Mouse (Mus musculus) left cerebral cortex, adult 18-20 months (tissue): ENCODE data around the gene Mamdc4. TPM values are rescaled to one million over a fixed set of nuclear protein-coding genes. Genes with fewer than 3 reads are reported as not detected.

Source experiments
- DNase-seq, 2 experiments: peaks; one replicate each; pipeline ENCODE4 v3.0.0; 2021 to 2022; ENCODE audit warnings: low spot score in 2 of 2, mixed read lengths in 1 of 2
- total RNA-seq, 2 experiments: library from RNA; stranded (reverse); gene quantifications; 2 replicates each; pipeline ENCODE4 v1.2.3; 2021

Gene Mamdc4
- total RNA-seq, 2 experiments from 2014 or later, result 1.1 to 1.3 TPM

DNA sequence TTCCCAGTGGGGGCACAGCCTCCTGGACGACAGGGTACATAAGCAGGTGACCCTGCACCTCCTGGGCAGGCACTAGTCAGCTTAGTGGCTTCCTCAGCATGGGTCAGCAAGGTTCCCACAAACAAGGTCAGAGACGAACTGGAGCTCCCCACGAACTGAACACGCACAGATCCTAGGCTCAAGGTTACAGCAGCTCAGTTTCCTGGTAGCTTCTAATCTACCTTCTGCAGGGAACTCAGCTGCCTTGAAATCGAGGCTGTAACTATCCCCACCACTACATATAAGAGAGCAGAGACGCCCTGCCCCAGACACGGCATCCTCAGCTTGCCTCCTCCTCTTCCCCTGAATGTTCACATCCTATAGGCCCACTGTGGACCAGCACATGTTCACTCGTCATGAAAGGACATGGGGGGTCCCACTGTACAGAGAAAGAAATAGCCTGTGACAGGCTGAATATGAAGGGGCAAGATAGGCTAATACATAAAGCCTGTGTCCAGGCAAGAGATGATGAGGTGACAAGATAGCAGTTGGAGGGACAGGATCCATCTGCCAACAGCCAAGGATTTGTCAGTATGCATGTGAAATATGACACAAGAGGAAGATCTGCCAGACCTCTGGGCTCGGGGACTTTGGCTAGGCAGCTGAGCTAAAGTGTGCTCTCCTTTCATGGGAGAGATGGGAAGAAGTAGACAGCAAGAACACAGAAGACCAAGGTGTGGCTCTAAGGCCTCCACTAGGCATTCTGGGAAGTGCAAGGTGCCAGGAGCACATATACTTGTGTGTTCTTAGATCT is 47.9 kb downstream of the Mamdc4 start:
- no peak for DNase-seq

Other genes with a start within 250 kb of the Mamdc4 start
- gene Man1b1, start 242.5 kb downstream of the Mamdc4 start, total RNA-seq, result 10 to 100 TPM; 62.1 to 62.2 TPM
- 10 to 100 TPM; 30.4 to 38.7 TPM for gene Dpp7, start 218.5 kb downstream of the Mamdc4 start, total RNA-seq
- 10 to 100 TPM; 17.3 to 21.6 TPM for gene Uap1l1, start 209.2 kb downstream of the Mamdc4 start, total RNA-seq
- 1 to 10 TPM; 1.4 to 1.8 TPM for gene Sapcd2, start 202.5 kb downstream of the Mamdc4 start, total RNA-seq
- gene Entpd2, start 179.0 kb downstream of the Mamdc4 start, total RNA-seq, result 10 to 100 TPM; 13.6 to 13.8 TPM
- 100 to 1,000 TPM; 328 to 341 TPM for gene Npdc1, start 175.5 kb downstream of the Mamdc4 start, total RNA-seq
- gene Fut7, start 151.6 kb downstream of the Mamdc4 start, total RNA-seq, result under 1 TPM; 0.21 to 0.56 TPM
- gene Abca2, start 146.1 kb downstream of the Mamdc4 start, total RNA-seq, result 100 to 1,000 TPM; 155 to 165 TPM
- gene Clic3, start 118.0 kb downstream of the Mamdc4 start, total RNA-seq, result 1 to 10 TPM in 1 of 2 experiments, not detected in 1; 1.5 TPM
- 10 to 100 TPM; 64.5 to 69.1 TPM for gene Paxx, start 113.8 kb downstream of the Mamdc4 start, total RNA-seq
- gene Ptgds, start 104.8 kb downstream of the Mamdc4 start, total RNA-seq, result 1,000 to 10,000 TPM; 2,769 to 3,095 TPM
- not detected for gene Lcn12, start 80.9 kb downstream of the Mamdc4 start, total RNA-seq
- gene Fbxw5, start 74.1 kb downstream of the Mamdc4 start, total RNA-seq, result 100 to 1,000 TPM; 105 to 114 TPM
- gene C8g, start 73.1 kb downstream of the Mamdc4 start, total RNA-seq, result under 1 TPM; 0.52 to 0.74 TPM
- 10 to 100 TPM; 11.6 to 11.9 TPM for gene Traf2, start 27.9 kb downstream of the Mamdc4 start, total RNA-seq
- 100 to 1,000 TPM; 199 to 203 TPM for gene Edf1, start 17.0 kb downstream of the Mamdc4 start, total RNA-seq
- 10 to 100 TPM; 60.3 to 63.0 TPM for gene Phpt1, start 379 bp upstream of the Mamdc4 start, total RNA-seq
- 10 to 100 TPM; 85.6 to 86.3 TPM for gene Ajm1, start 6.9 kb upstream of the Mamdc4 start, total RNA-seq
- gene Rabl6, start 33.7 kb upstream of the Mamdc4 start, total RNA-seq, result 100 to 1,000 TPM; 146 to 150 TPM
- gene Ccdc183, start 42.8 kb upstream of the Mamdc4 start, total RNA-seq, result not detected
- gene Tmem141, start 47.2 kb upstream of the Mamdc4 start, total RNA-seq, result 10 to 100 TPM; 21.7 to 23.1 TPM
- gene Fcna, start 53.2 kb upstream of the Mamdc4 start, total RNA-seq, result under 1 TPM; 0.66 to 0.79 TPM
- gene Lcn8, start 78.3 kb upstream of the Mamdc4 start, total RNA-seq, result not detected
- gene Lcn5, start 83.1 kb upstream of the Mamdc4 start, total RNA-seq, result not detected
- not detected for gene Lcn6, start 101.9 kb upstream of the Mamdc4 start, total RNA-seq
- gene Lcn10, start 107.9 kb upstream of the Mamdc4 start, total RNA-seq, result not detected
- gene Obp2a, start 125.2 kb upstream of the Mamdc4 start, total RNA-seq, result not detected
- 10 to 100 TPM; 89.7 to 94.0 TPM for gene Bmyc, start 131.9 kb upstream of the Mamdc4 start, total RNA-seq
- not detected for gene Obp2b, start 162.2 kb upstream of the Mamdc4 start, total RNA-seq
- not detected for gene Lcn3, start 190.7 kb upstream of the Mamdc4 start, total RNA-seq
- gene Lcn11, start 202.2 kb upstream of the Mamdc4 start, total RNA-seq, result not detected
- gene Gm13539, start 207.4 kb upstream of the Mamdc4 start, total RNA-seq, result not detected
- gene Glt6d1, start 241.0 kb upstream of the Mamdc4 start, total RNA-seq, result not detected
- not detected for gene Lcn9, start 248.3 kb upstream of the Mamdc4 start, total RNA-seq